Mouse (Mus musculus): ENCODE measurements around the gene Tie1. TPM values are rescaled to one million over a fixed set of nuclear protein-coding genes. Genes with fewer than 3 reads are reported as not detected.

Tie1 gene
- 19.4 and 19.6 TPM in 2 replicates for polyA plus RNA-seq (2015; fragmentation: Nextera tagmentation; extraction: Ambion mirVana)

DNA sequence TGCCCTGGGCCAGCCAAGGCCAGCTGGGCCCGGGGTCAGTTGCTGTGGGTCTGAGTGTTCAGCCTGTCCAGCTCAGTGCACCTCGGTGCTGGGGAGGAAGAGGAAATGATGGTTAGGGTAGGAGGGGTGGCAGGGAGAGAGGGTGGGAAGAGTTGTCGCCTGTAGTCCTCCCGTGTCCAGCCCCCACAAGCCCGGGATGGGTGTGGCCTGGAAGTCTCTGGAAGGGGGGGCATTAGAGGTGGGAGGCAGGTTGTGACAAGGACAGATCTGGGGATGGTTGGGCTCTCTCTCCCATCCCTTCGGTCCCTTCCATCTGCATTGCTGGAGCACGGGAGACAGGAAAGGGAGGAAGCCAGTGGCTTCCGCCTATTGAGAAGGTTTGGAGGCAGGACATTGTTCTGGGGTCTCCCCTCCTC, at the start of gene Tie1:
Gene Tie1, minus strand, starts transcription at position 345 of the 416 bp plus-strand sequence.
- no peak within 1 kb of the TSS for H3K4me3 ChIP-seq

DNA sequence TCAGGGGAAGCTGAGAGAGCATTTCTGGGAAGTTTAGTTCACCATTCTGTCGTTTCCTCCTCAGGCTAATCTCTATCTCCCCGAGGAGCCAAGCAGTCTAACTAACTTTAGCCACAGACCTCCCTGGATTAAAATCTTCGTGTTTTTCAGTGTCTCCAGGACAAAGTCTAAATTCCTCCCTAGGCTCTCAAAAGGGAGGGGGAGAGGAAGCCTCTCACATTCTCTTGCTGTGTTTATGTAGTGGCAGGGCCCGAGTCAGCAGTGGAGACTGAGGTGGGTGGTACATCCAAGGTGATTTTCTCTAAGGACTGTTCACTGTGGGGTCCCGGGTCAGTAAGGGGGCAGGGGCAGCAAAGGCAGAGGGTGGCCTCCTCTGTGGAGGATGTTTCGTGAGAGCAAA, 47.9 kb upstream of the Tie1 start:
- H3K4me1 ChIP-seq, result peaks cover 11% of the 10 kb centered on the region
- ATAC-seq (ENCODE audit: insufficient number of reproducible peaks, insufficient read depth, low FRiP score, low TSS enrichment, low read depth), result no peak
- no peak overlapping the region for H3K9ac ChIP-seq
- no peaks in the 10 kb centered on the region for H3K9me3 ChIP-seq
- peaks cover 10% of the 10 kb centered on the region for H3K27me3 ChIP-seq
- no peak overlapping the region for H3K4me3 ChIP-seq
- 38% methylated on average over 6 of the region's 6 CpGs for WGBS
- H3K36me3 ChIP-seq, result no peaks in the 10 kb centered on the region
- no peak overlapping the region for H3K4me2 ChIP-seq
- H3K27ac ChIP-seq, result no peak overlapping the region

More for the DNA sequence above, at the start of gene Tie1:
- no peak within 1 kb of the TSS; the same call in 1 of the 2 replicates for H3K4me2 ChIP-seq
- 79% methylated on average over 8 of the region's 8 CpGs for WGBS
- H3K36me3 ChIP-seq, result no peaks in the 10 kb centered on the region
- no peak within 1 kb of the TSS for H3K9ac ChIP-seq
- no peaks in the 10 kb centered on the region for H3K4me1 ChIP-seq
- no peaks in the 10 kb centered on the region for H3K27me3 ChIP-seq
- H3K9me3 ChIP-seq, result no peaks in the 10 kb centered on the region
- 0 out of 2 replicates have a peak, but pooled peaks have one; percentile 10 for ATAC-seq (ENCODE audit: insufficient number of reproducible peaks, insufficient read depth, low FRiP score, low TSS enrichment, low read depth)
- H3K27ac ChIP-seq, result no peak within 1 kb of the TSS

DNA sequence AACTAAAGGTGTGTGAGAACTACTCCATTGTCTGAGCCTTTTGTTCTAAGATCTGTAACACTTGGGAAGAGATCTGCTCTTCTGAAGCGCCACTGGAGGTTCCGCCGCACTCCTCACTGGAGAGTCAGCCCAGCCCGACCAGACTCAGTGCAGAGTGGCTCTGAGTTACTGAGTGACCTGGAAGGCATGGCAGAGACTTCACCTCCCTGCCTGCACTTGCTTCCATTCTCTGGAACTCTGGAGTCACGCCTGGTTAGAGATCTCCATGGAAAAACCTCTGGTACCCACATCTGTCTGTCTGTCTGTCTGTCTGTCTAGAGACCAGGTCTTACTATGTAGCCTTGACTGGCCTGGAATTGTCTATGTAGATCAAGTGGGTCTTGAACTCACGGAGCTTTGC, 45.7 kb upstream of the Tie1 start:
- Histone ChIP-seq H3K9me3 (no peaks in the 10 kb centered on the region), H3K27me3 (no peaks in the 10 kb centered on the region), H3K27ac (no peak overlapping the region), H3K36me3 (no peaks in the 10 kb centered on the region), H3K9ac (no peak overlapping the region), H3K4me2 (no peak overlapping the region), H3K4me3 (no peak overlapping the region), H3K4me1 (peaks cover 6% of the 10 kb centered on the region)
- WGBS, result 81% methylated on average over 6 of the region's 6 CpGs
- no peak for ATAC-seq (ENCODE audit: insufficient number of reproducible peaks, insufficient read depth, low FRiP score, low TSS enrichment, low read depth)

DNA sequence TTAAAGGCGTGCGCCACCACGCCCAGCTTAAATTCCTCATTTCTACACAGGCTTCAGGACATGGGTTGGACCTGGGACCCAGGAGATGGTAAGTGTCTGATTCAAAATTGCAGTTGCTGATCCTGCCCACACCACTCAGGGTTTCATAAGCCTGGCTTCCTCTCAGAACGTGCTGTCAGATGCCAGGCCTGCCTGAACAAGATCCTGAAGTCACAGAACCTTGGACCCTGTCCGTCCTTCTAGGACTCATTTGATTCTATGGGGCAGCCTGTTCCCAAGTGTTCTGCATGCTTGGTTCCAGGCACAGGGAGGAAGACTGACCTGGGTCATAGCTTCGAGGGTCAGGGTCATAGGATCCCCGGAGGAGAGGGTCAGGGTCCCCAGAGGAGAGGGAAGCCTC, 43.7 kb upstream of the Tie1 start:
- H3K4me1 ChIP-seq, result no peaks in the 10 kb centered on the region
- no peak for ATAC-seq (ENCODE audit: insufficient number of reproducible peaks, insufficient read depth, low FRiP score, low TSS enrichment, low read depth)
- 74% methylated on average over 7 of the region's 7 CpGs for WGBS
- H3K27ac ChIP-seq, result no peak overlapping the region
- no peak overlapping the region for H3K9ac ChIP-seq
- no peaks in the 10 kb centered on the region for H3K9me3 ChIP-seq
- H3K27me3 ChIP-seq, result no peaks in the 10 kb centered on the region
- H3K4me3 ChIP-seq, result no peak overlapping the region
- no peak overlapping the region for H3K4me2 ChIP-seq
- no peaks in the 10 kb centered on the region for H3K36me3 ChIP-seq

DNA sequence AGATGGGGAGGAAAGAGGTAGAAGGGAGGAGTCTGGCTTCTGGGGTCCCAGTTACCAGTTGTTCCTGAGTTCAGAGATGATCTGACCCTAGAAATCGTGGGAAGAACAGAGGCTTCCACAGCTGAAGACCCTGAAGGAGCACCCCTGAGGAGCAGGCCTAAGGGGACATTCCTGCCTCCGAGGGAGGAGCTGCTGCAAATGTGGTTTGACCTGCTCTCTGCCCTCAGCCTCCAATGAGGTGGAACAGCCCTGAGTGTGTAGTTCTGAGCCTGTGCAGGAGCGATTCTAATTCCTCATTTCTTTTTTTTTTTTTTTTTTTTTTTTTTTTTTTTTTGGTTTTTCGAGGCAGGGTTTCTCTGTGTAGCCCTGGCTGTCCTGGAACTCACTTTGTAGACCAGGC, 43.3 kb upstream of the Tie1 start:
- WGBS, result 37% methylated on average over 4 of the region's 4 CpGs
- H3K9me3 ChIP-seq, result no peaks in the 10 kb centered on the region
- no peak overlapping the region for H3K4me3 ChIP-seq
- no peaks in the 10 kb centered on the region for H3K36me3 ChIP-seq
- no peaks in the 10 kb centered on the region for H3K4me1 ChIP-seq
- H3K27ac ChIP-seq, result no peak overlapping the region
- no peaks in the 10 kb centered on the region for H3K27me3 ChIP-seq
- ATAC-seq (ENCODE audit: insufficient number of reproducible peaks, insufficient read depth, low FRiP score, low TSS enrichment, low read depth), result no peak
- H3K4me2 ChIP-seq, result no peak overlapping the region
- no peak overlapping the region for H3K9ac ChIP-seq

DNA sequence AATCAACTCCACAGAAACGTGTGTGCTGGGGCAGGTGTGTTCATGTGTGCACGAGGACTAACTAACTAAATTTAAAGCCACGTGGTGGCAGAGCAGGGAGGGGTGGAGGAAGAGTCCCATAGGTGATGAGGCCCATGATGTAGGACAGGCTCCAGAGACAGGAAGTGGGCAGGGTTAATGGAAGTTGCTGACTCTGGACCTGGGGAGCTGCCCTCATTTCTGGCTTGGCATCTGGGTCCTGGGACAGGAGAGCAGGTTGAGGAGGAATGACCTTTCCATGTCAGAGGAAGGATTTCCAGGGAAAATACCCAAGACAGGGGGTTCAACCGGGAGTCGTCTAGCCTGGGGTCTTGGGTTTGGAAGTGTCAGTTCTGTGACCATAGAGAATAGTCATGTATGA, 42.8 kb upstream of the Tie1 start:
- Histone ChIP-seq H3K4me3 (no peak overlapping the region), H3K27me3 (no peaks in the 10 kb centered on the region), H3K27ac (no peak overlapping the region), H3K4me2 (no peak overlapping the region), H3K36me3 (no peaks in the 10 kb centered on the region), H3K9ac (no peak overlapping the region), H3K4me1 (no peaks in the 10 kb centered on the region), H3K9me3 (no peaks in the 10 kb centered on the region)
- no peak for ATAC-seq (ENCODE audit: insufficient number of reproducible peaks, insufficient read depth, low FRiP score, low TSS enrichment, low read depth)
- 79% methylated on average over 5 of the region's 5 CpGs for WGBS

DNA sequence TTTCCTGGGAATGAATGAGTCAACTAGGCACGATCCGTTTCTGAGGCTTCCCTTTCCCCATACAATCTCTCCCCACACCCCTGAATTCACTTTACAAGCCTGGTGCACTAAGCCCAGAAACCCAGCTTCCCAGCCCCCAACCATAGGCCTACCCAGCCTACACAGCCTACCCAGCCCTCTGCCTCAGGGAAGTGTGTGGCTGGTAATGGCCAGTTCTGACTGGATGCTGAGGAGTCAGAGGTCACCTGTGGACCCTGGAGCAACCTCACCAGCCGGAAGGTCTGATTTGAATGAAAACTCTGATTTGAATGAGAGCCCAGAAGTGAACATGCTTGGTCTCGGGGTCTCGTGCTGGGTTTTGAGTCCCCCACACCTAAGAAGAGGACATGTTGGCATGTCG, 37.9 kb upstream of the Tie1 start:
- no peaks in the 10 kb centered on the region for H3K27me3 ChIP-seq
- H3K4me3 ChIP-seq, result no peak overlapping the region
- H3K36me3 ChIP-seq, result no peaks in the 10 kb centered on the region
- H3K9ac ChIP-seq, result no peak overlapping the region
- ATAC-seq (ENCODE audit: insufficient number of reproducible peaks, insufficient read depth, low FRiP score, low TSS enrichment, low read depth), result no peak
- no peak overlapping the region for H3K27ac ChIP-seq
- 68% methylated on average over 6 of the region's 6 CpGs for WGBS
- H3K4me1 ChIP-seq, result peaks cover 4% of the 10 kb centered on the region; the same call in 1 of the 2 replicates
- H3K4me2 ChIP-seq, result 0 out of 2 replicates have a peak overlapping the region, but pooled peaks have one; percentile 9
- no peaks in the 10 kb centered on the region for H3K9me3 ChIP-seq

DNA sequence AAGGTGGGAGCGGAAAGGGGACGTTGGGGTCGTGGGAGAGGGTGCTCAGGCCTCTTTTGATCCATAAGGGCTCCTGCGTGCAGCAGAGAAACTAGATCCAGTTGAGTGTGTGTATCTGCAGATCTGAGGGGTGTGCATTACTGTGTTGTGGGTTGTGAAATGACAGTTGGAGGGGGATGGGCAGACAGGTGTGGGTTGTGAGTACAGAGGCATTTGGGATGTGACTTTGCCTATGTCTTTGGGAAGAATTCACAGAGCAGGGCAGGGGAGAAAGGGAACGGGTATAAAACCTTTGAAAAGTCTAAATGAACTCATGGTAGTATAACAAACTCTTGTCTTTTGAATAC, 37.4 kb upstream of the Tie1 start:
- no peak for ATAC-seq (ENCODE audit: insufficient number of reproducible peaks, insufficient read depth, low FRiP score, low TSS enrichment, low read depth)
- Histone ChIP-seq H3K4me1 (peaks cover 4% of the 10 kb centered on the region; the same call in 1 of the 2 replicates), H3K9me3 (no peaks in the 10 kb centered on the region), H3K4me2 (peak overlapping the region; percentile 31), H3K27ac (no peak overlapping the region), H3K36me3 (no peaks in the 10 kb centered on the region), H3K9ac (no peak overlapping the region), H3K4me3 (peak overlapping the region; percentile 28), H3K27me3 (no peaks in the 10 kb centered on the region)
- WGBS, result 28% methylated on average over 5 of the region's 5 CpGs

DNA sequence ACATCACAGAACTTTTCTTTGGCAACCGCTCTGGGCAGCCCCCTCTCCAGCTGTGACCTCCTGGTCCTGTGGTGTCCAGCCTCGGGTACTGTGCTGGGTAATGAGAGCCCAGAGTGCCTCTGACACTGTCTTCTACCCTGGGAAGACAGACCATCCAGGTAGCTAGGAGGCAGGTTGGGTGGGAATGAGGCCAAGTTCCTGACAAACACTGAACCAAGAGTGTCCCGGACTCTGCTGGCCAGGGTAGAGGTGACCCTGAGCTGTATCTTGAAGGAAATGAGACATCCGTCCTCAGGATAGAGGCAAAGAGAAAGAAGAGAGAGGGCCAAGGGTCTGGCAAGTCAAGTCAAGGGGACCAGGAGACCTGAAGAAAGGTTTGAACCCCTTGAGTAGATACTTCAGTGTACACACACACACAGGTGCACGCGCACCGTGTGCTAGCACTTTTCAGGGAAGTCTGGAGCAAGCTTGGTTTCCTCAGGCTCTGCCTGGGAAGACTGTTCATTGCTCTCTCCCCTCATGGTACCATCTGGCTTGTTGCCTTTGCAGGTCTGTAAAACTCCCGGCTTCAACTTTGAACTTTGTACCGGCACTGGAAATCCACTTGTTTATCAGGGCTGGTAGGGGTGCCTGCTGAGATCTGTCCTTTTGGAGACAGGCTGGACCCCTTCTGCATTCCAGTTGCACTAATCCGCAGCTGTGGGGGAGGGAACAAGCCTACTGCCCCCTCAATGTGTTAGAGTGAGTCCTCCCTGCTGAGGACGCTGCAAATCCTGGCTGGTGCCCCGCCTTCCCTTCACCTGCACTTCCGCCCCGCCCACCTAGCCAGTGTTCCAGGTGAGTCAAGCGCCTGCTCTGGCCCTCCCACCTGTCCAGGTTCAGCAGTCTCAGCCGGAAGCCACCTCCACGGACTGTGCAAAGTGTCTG, 36.8 kb upstream of the Tie1 start, which contains the start of gene 2610528J11Rik:
Gene 2610528J11Rik, plus strand, starts transcription at position 592 of the 927 bp plus-strand sequence.
- H3K4me1 ChIP-seq, result peaks cover 4% of the 10 kb centered on the region; the same call in 1 of the 2 replicates
- no peaks in the 10 kb centered on the region for H3K27me3 ChIP-seq
- peak within 1 kb of the TSS; percentile 11; the same call in 1 of the 2 replicates for H3K27ac ChIP-seq
- peak within 1 kb of the TSS; percentile 31 for H3K4me2 ChIP-seq
- peak within 1 kb of the TSS; percentile 28 for H3K4me3 ChIP-seq
- no peak within 1 kb of the TSS for H3K9ac ChIP-seq
- ATAC-seq (ENCODE audit: insufficient number of reproducible peaks, insufficient read depth, low FRiP score, low TSS enrichment, low read depth), result no peak
- no peaks in the 10 kb centered on the region for H3K36me3 ChIP-seq
- no peaks in the 10 kb centered on the region for H3K9me3 ChIP-seq
- 34% methylated on average over 17 of the region's 17 CpGs for WGBS

DNA sequence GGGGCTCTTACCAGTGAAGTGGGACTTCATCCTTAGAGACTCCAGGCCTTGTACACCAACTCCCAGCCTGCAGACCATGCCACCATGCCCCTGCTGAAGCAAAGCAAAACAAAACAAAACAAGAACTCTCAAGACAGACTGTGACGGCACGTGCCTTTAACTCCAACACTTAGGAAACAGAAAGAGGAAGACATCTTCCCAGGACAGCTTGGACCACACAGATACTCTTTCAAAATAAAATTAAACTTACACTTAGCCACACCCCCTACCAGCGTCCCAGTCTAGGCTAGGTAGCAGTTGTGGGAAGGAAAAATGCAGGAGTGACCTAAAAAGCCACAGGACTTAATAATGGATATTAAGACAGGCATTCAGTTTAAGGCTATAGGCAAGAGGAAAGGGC, 35.9 kb upstream of the Tie1 start:
- H3K4me1 ChIP-seq, result peaks cover 4% of the 10 kb centered on the region; the same call in 1 of the 2 replicates
- H3K4me3 ChIP-seq, result no peak overlapping the region
- ATAC-seq (ENCODE audit: insufficient number of reproducible peaks, insufficient read depth, low FRiP score, low TSS enrichment, low read depth), result no peak
- no peaks in the 10 kb centered on the region for H3K27me3 ChIP-seq
- 69% methylated on average over 3 of the region's 3 CpGs for WGBS
- no peaks in the 10 kb centered on the region for H3K36me3 ChIP-seq
- no peak overlapping the region for H3K27ac ChIP-seq
- no peaks in the 10 kb centered on the region for H3K9me3 ChIP-seq
- no peak overlapping the region for H3K9ac ChIP-seq
- no peak overlapping the region for H3K4me2 ChIP-seq

DNA sequence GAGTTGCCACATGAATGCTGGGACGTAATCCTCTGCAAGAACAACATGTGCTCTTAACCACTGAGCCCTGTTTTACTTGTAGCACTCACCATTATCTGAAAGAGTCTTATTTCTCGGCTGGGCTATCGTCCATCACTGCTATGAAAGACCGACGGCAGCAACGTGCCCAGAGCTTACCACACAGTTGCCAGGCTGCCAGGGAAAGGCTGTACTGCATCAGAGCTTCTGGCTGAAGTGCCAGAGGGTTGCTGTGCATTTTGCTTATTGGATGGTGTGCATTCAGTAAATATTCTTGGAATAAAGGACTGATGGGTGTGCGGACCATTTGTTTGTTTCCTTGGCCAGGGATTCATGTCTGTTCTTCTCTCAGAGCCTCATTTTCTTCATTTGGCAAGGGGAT, 34.1 kb upstream of the Tie1 start:
- WGBS, result 79% methylated on average over 7 of the region's 7 CpGs
- Histone ChIP-seq H3K4me3 (no peak overlapping the region), H3K4me1 (peaks cover 4% of the 10 kb centered on the region; the same call in 1 of the 2 replicates), H3K9ac (no peak overlapping the region), H3K27ac (no peak overlapping the region; the same call in 1 of the 2 replicates), H3K36me3 (no peaks in the 10 kb centered on the region), H3K27me3 (no peaks in the 10 kb centered on the region), H3K9me3 (no peaks in the 10 kb centered on the region), H3K4me2 (no peak overlapping the region)
- ATAC-seq (ENCODE audit: insufficient number of reproducible peaks, insufficient read depth, low FRiP score, low TSS enrichment, low read depth), result no peak

DNA sequence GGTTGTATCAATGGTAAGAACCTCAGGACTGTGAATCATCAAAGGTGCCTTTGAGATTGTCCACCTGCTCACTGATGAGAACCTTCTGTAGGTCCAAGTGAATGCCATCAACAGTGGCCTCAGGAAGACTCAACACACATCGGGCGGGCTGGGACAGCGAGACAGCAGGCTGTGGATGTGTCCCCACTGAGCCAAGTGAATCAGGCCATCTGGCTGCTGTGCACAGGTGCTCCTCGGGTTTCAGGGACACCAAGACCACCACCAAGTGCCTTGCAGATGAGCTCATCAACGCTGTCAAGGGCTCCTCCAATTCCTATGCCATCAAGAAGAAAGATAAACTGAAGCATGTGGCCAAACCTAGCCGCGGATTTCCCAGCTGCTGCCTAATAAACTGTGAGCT, 32.4 kb upstream of the Tie1 start:
- Histone ChIP-seq H3K4me3 (no peak overlapping the region), H3K4me2 (no peak overlapping the region), H3K36me3 (no peaks in the 10 kb centered on the region), H3K4me1 (peaks cover 6% of the 10 kb centered on the region), H3K9me3 (no peaks in the 10 kb centered on the region), H3K27ac (no peak overlapping the region), H3K9ac (no peak overlapping the region), H3K27me3 (peaks cover 6% of the 10 kb centered on the region; the same call in 1 of the 2 replicates)
- WGBS, result 85% methylated on average over 7 of the region's 7 CpGs
- ATAC-seq (ENCODE audit: insufficient number of reproducible peaks, insufficient read depth, low FRiP score, low TSS enrichment, low read depth), result no peak

Measured in embryonic facial prominence, embryonic 13.5 days (tissue).